Mouse (Mus musculus): ENCODE data around the gene Hspb7. TPM values are rescaled to one million over a fixed set of nuclear protein-coding genes. Genes with fewer than 3 reads are reported as not detected.

The Hspb7 gene
- polyA plus RNA-seq, 1 experiment from 2014 or later: 1.2 TPM

- no peak overlapping the region for H3K4me3 ChIP-seq (ENCODE audit: low read depth, low read length)
- H3K4me1 ChIP-seq (replicated peaks; ENCODE audit: control insufficient read depth, insufficient read depth, low read length): no peaks in the 10 kb centered on the region
- H3K36me3 ChIP-seq (ENCODE audit: control insufficient read depth, insufficient read depth, low read length): no peaks in the 10 kb centered on the region
- ATAC-seq (replicated peaks; ENCODE audit: low FRiP score): no peak
- H3K9ac ChIP-seq (ENCODE audit: low read depth, low read length): no peak overlapping the region
- no peak overlapping the region for H3K4me2 ChIP-seq
- no peaks in the 10 kb centered on the region; the same call in 1 of the 2 replicates for H3K27me3 ChIP-seq (replicated peaks; ENCODE audit: control insufficient read depth, insufficient read depth, low read length)
- no peak for DNase-seq (ENCODE audit: low spot score)
- no peaks in the 10 kb centered on the region for H3K9me3 ChIP-seq (ENCODE audit: control insufficient read depth, low read length)
- 67% methylated on average over 14 of the region's 14 CpGs for WGBS
- H3K27ac ChIP-seq (ENCODE audit: low read depth, low read length): no peak overlapping the region
Measured at GRCm38 (mm10) chr4:141432666-141433065, 12.1 kb downstream of the Hspb7 start.

- H3K9ac ChIP-seq (ENCODE audit: low read depth, low read length): no peak overlapping the region
- 78% methylated on average over 18 of the region's 18 CpGs for WGBS
- DNase-seq (ENCODE audit: low spot score) (no peak), ATAC-seq (replicated peaks; ENCODE audit: low FRiP score) (no peak)
- H3K36me3 ChIP-seq (ENCODE audit: control insufficient read depth, insufficient read depth, low read length): no peaks in the 10 kb centered on the region
- H3K9me3 ChIP-seq (ENCODE audit: control insufficient read depth, low read length): no peaks in the 10 kb centered on the region
- no peak overlapping the region for H3K4me3 ChIP-seq (ENCODE audit: low read depth, low read length)
- no peaks in the 10 kb centered on the region for H3K27me3 ChIP-seq (replicated peaks; ENCODE audit: control insufficient read depth, insufficient read depth, low read length)
- H3K4me1 ChIP-seq (replicated peaks; ENCODE audit: control insufficient read depth, insufficient read depth, low read length): no peaks in the 10 kb centered on the region
- no peak overlapping the region for H3K27ac ChIP-seq (ENCODE audit: low read depth, low read length)
- no peak overlapping the region for H3K4me2 ChIP-seq
Measured at GRCm38 (mm10) chr4:141433191-141433590, 12.6 kb downstream of the Hspb7 start.

GRCm38 (mm10) chr4:141435974-141436373 lies 15.4 kb downstream of the Hspb7 start, which contains the start of gene Srarp:
Gene Srarp, minus strand, starts transcription at chr4:141436105.
- no peak within 1 kb of the TSS for H3K27ac ChIP-seq (ENCODE audit: low read depth, low read length)
- no peaks in the 10 kb centered on the region for H3K36me3 ChIP-seq (ENCODE audit: control insufficient read depth, insufficient read depth, low read length)
- no peak within 1 kb of the TSS for H3K9ac ChIP-seq (ENCODE audit: low read depth, low read length)
- H3K4me3 ChIP-seq (ENCODE audit: low read depth, low read length): no peak within 1 kb of the TSS
- ATAC-seq (replicated peaks; ENCODE audit: low FRiP score) (no peak), DNase-seq (ENCODE audit: low spot score) (no peak)
- H3K9me3 ChIP-seq (ENCODE audit: control insufficient read depth, low read length): no peaks in the 10 kb centered on the region
- H3K27me3 ChIP-seq (replicated peaks; ENCODE audit: control insufficient read depth, insufficient read depth, low read length): no peaks in the 10 kb centered on the region
- WGBS: 76% methylated on average over 1 of the region's 1 CpGs
- H3K4me1 ChIP-seq (replicated peaks; ENCODE audit: control insufficient read depth, insufficient read depth, low read length): no peaks in the 10 kb centered on the region
- no peak within 1 kb of the TSS for H3K4me2 ChIP-seq

- no peak for DNase-seq (ENCODE audit: low spot score)
- Histone ChIP-seq H3K4me1 (replicated peaks; ENCODE audit: control insufficient read depth, insufficient read depth, low read length) (peaks cover 8% of the 10 kb centered on the region; the same call in 1 of the 2 replicates), H3K4me2 (no peak overlapping the region), H3K9ac (ENCODE audit: low read depth, low read length) (no peak overlapping the region), H3K27me3 (replicated peaks; ENCODE audit: control insufficient read depth, insufficient read depth, low read length) (no peaks in the 10 kb centered on the region), H3K4me3 (ENCODE audit: low read depth, low read length) (no peak overlapping the region), H3K27ac (ENCODE audit: low read depth, low read length) (no peak overlapping the region), H3K9me3 (ENCODE audit: control insufficient read depth, low read length) (no peaks in the 10 kb centered on the region), H3K36me3 (ENCODE audit: control insufficient read depth, insufficient read depth, low read length) (no peaks in the 10 kb centered on the region)
- no peak for ATAC-seq (replicated peaks; ENCODE audit: low FRiP score)
- WGBS: 74% methylated on average over 12 of the region's 12 CpGs
Measured at GRCm38 (mm10) chr4:141439083-141439803, 18.7 kb downstream of the Hspb7 start.

GRCm38 (mm10) chr4:141440877-141441276 lies 20.3 kb downstream of the Hspb7 start:
- Histone ChIP-seq H3K4me3 (ENCODE audit: low read depth, low read length) (no peak overlapping the region), H3K36me3 (ENCODE audit: control insufficient read depth, insufficient read depth, low read length) (no peaks in the 10 kb centered on the region), H3K27ac (ENCODE audit: low read depth, low read length) (no peak overlapping the region), H3K4me2 (no peak overlapping the region), H3K9me3 (ENCODE audit: control insufficient read depth, low read length) (no peaks in the 10 kb centered on the region), H3K9ac (ENCODE audit: low read depth, low read length) (no peak overlapping the region), H3K27me3 (replicated peaks; ENCODE audit: control insufficient read depth, insufficient read depth, low read length) (no peaks in the 10 kb centered on the region), H3K4me1 (replicated peaks; ENCODE audit: control insufficient read depth, insufficient read depth, low read length) (peaks cover 15% of the 10 kb centered on the region)
- no peak for ATAC-seq (replicated peaks; ENCODE audit: low FRiP score)
- DNase-seq (ENCODE audit: low spot score): no peak

GRCm38 (mm10) chr4:141443641-141444429 lies 23.3 kb downstream of the Hspb7 start:
- peak overlapping the region; percentile 87 for H3K4me2 ChIP-seq
- H3K27ac ChIP-seq (ENCODE audit: low read depth, low read length): 0 out of 2 replicates have a peak overlapping the region, but pooled peaks have one; percentile 36
- DNase-seq (ENCODE audit: low spot score) (no peak), ATAC-seq (replicated peaks; ENCODE audit: low FRiP score) (no peak)
- H3K9me3 ChIP-seq (ENCODE audit: control insufficient read depth, low read length): no peaks in the 10 kb centered on the region
- H3K9ac ChIP-seq (ENCODE audit: low read depth, low read length): peak overlapping the region; percentile 88
- peaks cover 15% of the 10 kb centered on the region for H3K4me1 ChIP-seq (replicated peaks; ENCODE audit: control insufficient read depth, insufficient read depth, low read length)
- H3K4me3 ChIP-seq (ENCODE audit: low read depth, low read length): peak overlapping the region; percentile 93
- no peaks in the 10 kb centered on the region for H3K27me3 ChIP-seq (replicated peaks; ENCODE audit: control insufficient read depth, insufficient read depth, low read length)
- 41% methylated on average over 11 of the region's 11 CpGs for WGBS
- peaks cover 4% of the 10 kb centered on the region for H3K36me3 ChIP-seq (ENCODE audit: control insufficient read depth, insufficient read depth, low read length)

GRCm38 (mm10) chr4:141444451-141445327 lies 24.1 kb downstream of the Hspb7 start, which contains the start of gene Zbtb17:
Gene Zbtb17, plus strand, starts transcription at chr4:141444654.
- ATAC-seq (replicated peaks; ENCODE audit: low FRiP score): peak; percentile 88
- Histone ChIP-seq H3K27me3 (replicated peaks; ENCODE audit: control insufficient read depth, insufficient read depth, low read length) (no peaks in the 10 kb centered on the region), H3K27ac (ENCODE audit: low read depth, low read length) (peak within 1 kb of the TSS; percentile 54), H3K4me1 (replicated peaks; ENCODE audit: control insufficient read depth, insufficient read depth, low read length) (peaks cover 15% of the 10 kb centered on the region), H3K9me3 (ENCODE audit: control insufficient read depth, low read length) (no peaks in the 10 kb centered on the region), H3K36me3 (ENCODE audit: control insufficient read depth, insufficient read depth, low read length) (peaks cover 7% of the 10 kb centered on the region), H3K4me2 (peak within 1 kb of the TSS; percentile 87), H3K9ac (ENCODE audit: low read depth, low read length) (peak within 1 kb of the TSS; percentile 88), H3K4me3 (ENCODE audit: low read depth, low read length) (peak within 1 kb of the TSS; percentile 93)
- under 1% methylated on average over 62 of the region's 102 CpGs for WGBS
- peak; percentile 90 for DNase-seq (ENCODE audit: low spot score)

GRCm38 (mm10) chr4:141445328-141445720 lies 24.7 kb downstream of the Hspb7 start:
- Histone ChIP-seq H3K4me3 (ENCODE audit: low read depth, low read length) (peak overlapping the region; percentile 93), H3K9me3 (ENCODE audit: control insufficient read depth, low read length) (no peaks in the 10 kb centered on the region), H3K4me2 (peak overlapping the region; percentile 87), H3K27me3 (replicated peaks; ENCODE audit: control insufficient read depth, insufficient read depth, low read length) (no peaks in the 10 kb centered on the region), H3K36me3 (ENCODE audit: control insufficient read depth, insufficient read depth, low read length) (peaks cover 7% of the 10 kb centered on the region), H3K4me1 (replicated peaks; ENCODE audit: control insufficient read depth, insufficient read depth, low read length) (peaks cover 15% of the 10 kb centered on the region), H3K27ac (ENCODE audit: low read depth, low read length) (peak overlapping the region; percentile 54; the same call in 1 of the 2 replicates), H3K9ac (ENCODE audit: low read depth, low read length) (peak overlapping the region; percentile 88)
- 20% methylated on average over 14 of the region's 14 CpGs for WGBS
- ATAC-seq (replicated peaks; ENCODE audit: low FRiP score): no peak
- DNase-seq (ENCODE audit: low spot score): no peak

Measured in liver, embryonic 11.5 days (tissue).